Mouse (Mus musculus) myocyte (in vitro differentiated cells): Measurements from ENCODE around the gene Cmbl. TPM values are rescaled to one million over a fixed set of nuclear protein-coding genes. Genes with fewer than 3 reads are reported as not detected.
A peak's percentile ranks its signal among the peaks of the same experiment; 100 is the strongest.

Source experiments
- H3K27me3 ChIP-seq: one replicate; pipeline ENCODE4 v1.6.1; 2011; ENCODE audit not compliant: control insufficient read depth, insufficient read depth, insufficient read length
- H3K36me3 ChIP-seq: one replicate; pipeline ENCODE4 v1.6.1; 2011; ENCODE audit not compliant: control insufficient read depth, insufficient read depth
- H3K4me2 ChIP-seq: one replicate; pipeline ENCODE4 v1.6.1; 2011; ENCODE audit warnings: low read depth, control low read depth
- H3K4me3 ChIP-seq: one replicate; pipeline ENCODE4 v1.5.1; 2011; ENCODE audit warnings: mild to moderate bottlenecking, control low read depth, moderate library complexity
- H3K79me2 ChIP-seq: one replicate; pipeline ENCODE4 v1.6.1; 2011; ENCODE audit not compliant: control insufficient read depth, insufficient read depth
- H3ac ChIP-seq: one replicate; pipeline ENCODE4 v1.6.1; 2011; ENCODE audit not compliant: control insufficient read depth, insufficient read length
- CEBPB ChIP-seq: IDR thresholded peaks from 2 replicates; pipeline ENCODE4 v1.6.1; 2011; ENCODE audit warnings: mild to moderate bottlenecking, moderate library complexity; ENCODE audit not compliant: poor library complexity, insufficient read depth, severe bottlenecking
- E2F4 ChIP-seq: IDR thresholded peaks from one replicate; pipeline ENCODE4 v1.6.1; 2011; ENCODE audit warnings: mild to moderate bottlenecking, control low read depth, moderate library complexity; ENCODE audit not compliant: insufficient read depth
- MAX ChIP-seq: IDR thresholded peaks from one replicate; pipeline ENCODE4 v1.6.1; 2011; ENCODE audit warnings: low read depth, mild to moderate bottlenecking, control low read depth
- MYOD1 ChIP-seq, 3 experiments: IDR thresholded peaks; one replicate each; pipeline ENCODE4 v1.6.1; 2011; ENCODE audit warnings: control low read depth in 2 of 3, low read depth in 2 of 3, mild to moderate bottlenecking in 2 of 3, moderate library complexity in 1 of 3; ENCODE audit not compliant: insufficient read length in 2 of 3, control insufficient read depth in 1 of 3
- MYOG ChIP-seq, 3 experiments: IDR thresholded peaks; one replicate each; pipeline ENCODE4 v1.6.1; 2011; ENCODE audit warnings: control low read depth in 2 of 3, low read depth in 2 of 3, mild to moderate bottlenecking in 2 of 3; ENCODE audit not compliant: insufficient read length in 2 of 3, control insufficient read depth in 1 of 3, insufficient read depth in 1 of 3
- POLR2A ChIP-seq: IDR thresholded peaks from one replicate; pipeline ENCODE4 v1.6.1; 2011; ENCODE audit warnings: low read depth, mild to moderate bottlenecking, control low read depth, moderate library complexity; ENCODE audit not compliant: insufficient read length
- POLR2AphosphoS2 ChIP-seq: IDR thresholded peaks from one replicate; pipeline ENCODE4 v1.6.1; 2011; ENCODE audit warnings: low read depth, control low read depth; ENCODE audit not compliant: insufficient read length
- REST ChIP-seq: IDR thresholded peaks from one replicate; pipeline ENCODE4 v1.6.1; 2011; ENCODE audit warnings: mild to moderate bottlenecking, control low read depth, moderate library complexity; ENCODE audit not compliant: insufficient read depth, insufficient read length
- SRF ChIP-seq: IDR thresholded peaks from one replicate; pipeline ENCODE4 v1.6.1; 2011; ENCODE audit warnings: low read depth; ENCODE audit not compliant: control insufficient read depth, insufficient read length
- TCF12 ChIP-seq: IDR thresholded peaks from one replicate; pipeline ENCODE4 v1.6.1; 2011; ENCODE audit warnings: mild to moderate bottlenecking, control low read depth; ENCODE audit not compliant: poor library complexity, insufficient read depth, severe bottlenecking
- TCF3 ChIP-seq: IDR thresholded peaks from one replicate; pipeline ENCODE4 v1.6.1; 2011; ENCODE audit warnings: low read depth, control low read depth; ENCODE audit not compliant: insufficient read length
- USF1 ChIP-seq: IDR thresholded peaks from one replicate; pipeline ENCODE4 v1.6.1; 2011; ENCODE audit warnings: low read depth, mild to moderate bottlenecking, control low read depth, moderate library complexity
- polyA plus RNA-seq: library from polyadenylated mRNA; unstranded; fragments of >200 nt; fragmentation: generic; extraction: Trizol; gene quantifications from one replicate; pipeline ENCODE4 v1.2.1, GENCODE M21; 2012; ENCODE audit warnings: missing spikeins

The Cmbl gene
- polyA plus RNA-seq, 1 experiment: 29.0 TPM

DNA sequence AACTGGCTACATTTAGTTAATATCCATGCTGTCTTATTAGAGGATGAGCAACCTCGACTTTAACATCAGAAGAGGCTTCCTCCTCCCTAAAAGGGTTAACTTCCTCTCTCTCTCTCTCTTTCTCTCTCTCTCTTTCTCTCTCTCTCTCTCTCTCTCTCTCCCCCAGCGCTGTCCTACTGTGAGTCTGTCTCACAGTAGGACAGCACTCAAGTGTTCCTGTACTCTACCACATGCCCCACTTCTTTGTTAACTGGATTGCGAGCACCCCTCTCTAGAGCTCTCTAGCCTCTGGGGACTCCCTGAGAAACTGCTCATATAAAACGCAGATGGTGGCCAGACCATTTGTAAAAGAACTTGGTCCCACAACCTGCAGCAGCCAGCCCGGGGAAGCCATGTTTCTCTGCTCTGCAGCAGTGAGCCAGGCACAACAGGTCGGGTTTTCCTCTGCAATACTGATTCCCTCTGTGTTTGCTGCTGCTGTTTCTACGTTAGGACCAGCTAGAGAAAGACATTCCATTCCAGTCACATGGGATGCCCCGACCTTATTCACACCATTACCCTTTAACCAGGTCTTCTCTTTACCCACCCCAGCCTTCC lies 29.8 kb upstream of the Cmbl start:
- no peak overlapping the region for H3K4me3 ChIP-seq
- H3K36me3 ChIP-seq: no peaks in the 10 kb centered on the region
- H3ac ChIP-seq: no peak overlapping the region
- H3K4me2 ChIP-seq: peak overlapping the region; percentile 68
- no peak for TF ChIP-seq SRF
- no peak for TF ChIP-seq TCF3
- no peak for TF ChIP-seq E2F4
- no peaks in the 10 kb centered on the region for H3K27me3 ChIP-seq
- peaks cover under 1% of the 10 kb centered on the region for H3K79me2 ChIP-seq

GRCm38 (mm10) chr15:31536051-31536737 lies 29.0 kb upstream of the Cmbl start:
- Histone ChIP-seq H3K4me2 (peak overlapping the region; percentile 68), H3K79me2 (no peaks in the 10 kb centered on the region), H3ac (no peak overlapping the region), H3K4me3 (no peak overlapping the region), H3K36me3 (no peaks in the 10 kb centered on the region), H3K27me3 (no peaks in the 10 kb centered on the region)
- TF ChIP-seq MYOD1 (IDR thresholded peaks at IDR 0.05; ENCODE audit: control insufficient read depth in 1 of 3, insufficient read length in 2 of 3, low read depth in 2 of 3) (no peak), MYOG (IDR thresholded peaks at IDR 0.05; ENCODE audit: control insufficient read depth in 1 of 3, insufficient read depth in 1 of 3, insufficient read length in 2 of 3, low read depth in 2 of 3) (no peak), POLR2A (no peak), POLR2AphosphoS2 (peak; percentile 39), TCF3 (no peak), MAX (no peak), E2F4 (no peak), REST (no peak), CEBPB (0 out of 2 replicates have a peak, but pooled peaks have one; percentile 27), USF1 (no peak), SRF (no peak), TCF12 (no peak)

DNA sequence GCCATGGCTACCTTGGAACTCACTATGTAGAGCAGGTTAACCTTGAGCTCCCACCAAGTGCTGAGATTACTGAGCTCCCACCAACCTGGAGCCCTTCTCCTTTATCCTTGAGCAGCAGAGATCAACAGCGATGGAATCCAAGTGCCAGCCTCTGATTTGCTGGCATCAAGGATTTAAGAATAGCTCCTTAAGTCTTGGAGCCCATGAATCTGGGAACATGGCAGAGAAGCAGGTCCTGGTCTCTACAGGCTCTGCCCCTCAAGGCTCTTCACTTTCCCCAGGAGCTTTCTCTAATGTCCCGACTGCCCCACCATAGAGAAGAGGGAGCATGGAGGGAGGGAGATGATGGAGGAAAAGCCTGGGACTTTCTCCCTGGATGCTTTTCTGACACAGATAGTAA lies 27.5 kb upstream of the Cmbl start:
- Histone ChIP-seq H3K36me3 (no peaks in the 10 kb centered on the region), H3K27me3 (no peaks in the 10 kb centered on the region), H3K4me3 (no peak overlapping the region), H3ac (no peak overlapping the region), H3K4me2 (no peak overlapping the region), H3K79me2 (no peaks in the 10 kb centered on the region)
- TF ChIP-seq MYOD1 (IDR thresholded peaks at IDR 0.05; ENCODE audit: control insufficient read depth in 1 of 3, insufficient read length in 2 of 3, low read depth in 2 of 3) (no peak), USF1 (no peak), REST (no peak), E2F4 (no peak), POLR2A (no peak), TCF3 (no peak)

DNA sequence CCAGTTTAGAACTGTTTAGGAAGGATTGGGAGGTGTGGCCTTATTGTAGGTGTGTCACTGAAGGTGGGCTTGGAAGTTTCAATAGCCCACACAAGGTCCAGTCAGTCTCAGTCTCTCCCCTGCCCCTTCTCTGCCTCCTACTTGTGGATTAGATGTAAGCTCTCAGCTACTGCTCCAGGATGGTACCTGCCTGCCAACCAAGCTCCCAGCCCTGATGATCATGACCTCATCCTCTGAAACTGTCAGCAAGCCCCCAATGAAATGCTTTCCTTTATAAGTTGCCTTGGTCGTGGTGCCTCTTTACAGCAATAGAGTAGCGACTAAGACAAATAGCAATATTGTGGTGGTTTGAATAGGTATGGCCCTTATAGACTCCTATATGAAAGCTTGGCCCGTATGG lies 26.8 kb upstream of the Cmbl start:
- no peaks in the 10 kb centered on the region for H3K79me2 ChIP-seq
- H3K36me3 ChIP-seq: no peaks in the 10 kb centered on the region
- no peak overlapping the region for H3K4me3 ChIP-seq
- H3K27me3 ChIP-seq: no peaks in the 10 kb centered on the region
- TF ChIP-seq TCF12 (no peak), CEBPB (no peak), MAX (no peak)
- H3K4me2 ChIP-seq: no peak overlapping the region
- no peak overlapping the region for H3ac ChIP-seq

DNA sequence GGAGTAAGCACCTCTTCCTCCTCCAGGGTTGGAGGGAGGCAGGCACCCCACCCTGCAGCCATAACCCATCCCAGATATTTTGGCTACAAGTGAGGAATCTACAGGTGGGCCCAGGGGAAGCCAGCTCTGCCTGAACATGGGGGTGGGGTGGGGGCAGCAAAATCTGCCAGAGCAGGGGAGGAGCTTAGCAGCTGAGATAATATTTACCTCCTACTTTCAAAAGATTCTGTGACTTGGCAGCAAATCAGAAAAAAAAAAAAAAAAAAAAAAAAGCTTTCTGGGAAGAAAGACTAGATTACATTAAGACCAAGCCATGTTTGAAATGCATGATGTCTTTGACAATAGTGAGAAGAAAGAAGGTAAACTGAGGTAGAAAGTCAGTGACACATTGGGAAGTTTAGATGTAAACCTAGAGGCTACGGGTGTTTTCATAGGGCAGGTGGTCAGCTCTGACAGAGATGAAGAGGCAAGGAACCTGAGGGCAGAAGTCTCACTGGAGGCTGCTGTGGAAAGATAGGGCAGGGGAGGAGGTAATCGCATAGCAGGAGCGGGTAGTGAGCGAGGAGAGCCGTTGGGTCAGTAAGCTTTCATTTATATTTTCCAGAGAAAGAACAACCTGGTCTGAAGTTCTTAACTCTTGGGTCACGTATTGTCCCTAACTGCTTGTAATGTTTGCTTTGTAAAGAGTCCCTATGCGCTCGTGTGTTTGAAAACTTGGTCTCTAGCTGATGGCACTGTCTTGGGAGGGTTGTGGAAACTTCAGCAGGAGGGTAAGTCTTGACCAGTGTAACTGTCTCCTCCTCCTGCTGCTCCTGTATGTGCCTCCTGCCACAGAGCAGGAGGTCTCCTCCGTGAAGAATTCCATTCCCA lies 25.3 kb upstream of the Cmbl start:
- TF ChIP-seq MYOD1 (IDR thresholded peaks at IDR 0.05; ENCODE audit: control insufficient read depth in 1 of 3, insufficient read length in 2 of 3, low read depth in 2 of 3) (no peak), REST (no peak), CEBPB (no peak), E2F4 (no peak), TCF3 (no peak)
- Histone ChIP-seq H3K4me3 (no peak overlapping the region), H3K27me3 (no peaks in the 10 kb centered on the region), H3ac (no peak overlapping the region), H3K36me3 (no peaks in the 10 kb centered on the region), H3K79me2 (no peaks in the 10 kb centered on the region), H3K4me2 (no peak overlapping the region)
